Mouse (Mus musculus) testis, adult 2 months (tissue): ENCODE data around the gene Hyal3.

ENCODE experiments used
- CTCF ChIP-seq: fragments of 200-500 bp; IDR thresholded peaks from 2 replicates; pipeline ENCODE4 v1.5.1; 2012; ENCODE audit warnings: low read depth, mild to moderate bottlenecking, inconsistent platforms, low read length, moderate library complexity; ENCODE audit not compliant: control insufficient read depth, insufficient read depth, insufficient replicate concordance
- POLR2A ChIP-seq: fragments of 200-500 bp; IDR thresholded peaks from 2 replicates; pipeline ENCODE4 v1.6.1; 2012; ENCODE audit warnings: low read depth, mild to moderate bottlenecking, inconsistent platforms, low read length, moderate library complexity; ENCODE audit not compliant: control insufficient read depth

DNA sequence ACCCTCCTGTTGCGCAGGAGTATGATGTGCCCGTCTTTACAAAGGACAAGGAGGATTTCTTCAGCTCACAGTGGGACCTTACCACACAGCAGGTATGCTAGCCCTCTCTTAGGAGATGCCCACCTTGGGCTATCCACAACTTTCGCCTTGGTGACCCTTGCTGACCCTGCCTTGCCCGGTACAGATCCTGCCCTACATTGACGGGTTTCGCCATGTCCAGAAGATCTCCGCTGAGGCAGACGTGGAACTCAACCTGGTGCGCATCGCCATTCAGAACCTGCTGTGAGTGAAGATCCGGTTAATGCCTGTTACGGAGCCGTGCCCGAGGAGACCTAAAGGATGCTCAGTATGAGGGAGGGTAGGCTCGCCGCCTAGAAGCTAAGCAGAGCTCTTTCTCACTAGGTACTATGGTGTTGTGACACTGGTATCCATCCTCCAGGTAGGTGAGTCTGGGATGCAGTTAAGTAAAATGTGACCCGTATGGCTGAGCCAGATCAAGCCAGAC is 36.4 kb upstream of the Hyal3 start:
- TF ChIP-seq CTCF: no peak
- TF ChIP-seq POLR2A: no peak
